Mouse (Mus musculus): ENCODE measurements around the gene Asnsd1.
"Not testable (repeated sequence)": the region's sequence is repeated elsewhere in the genome, so short reads cannot be mapped to it uniquely, and the experiment has no call there.

Gene Asnsd1

GRCm38 (mm10) chr1:53352327-53353261, at the start of gene Asnsd1, which contains the start of the genes Asdurf and Gm28551:
TSS of gene Asnsd1 (minus strand) at chr1:53352752.
TSS of gene Asdurf (minus strand) at chr1:53352619.
TSS of gene Gm28551 (minus strand) at chr1:53352667.
- peak; percentile 96 for DNase-seq (ENCODE audit: low spot score)

GRCm38 (mm10) chr1:53393936-53394760, 41.6 kb upstream of the Asnsd1 start:
- DNase-seq (ENCODE audit: low spot score) = not testable (repeated sequence)

GRCm38 (mm10) chr1:53388762-53389161, 36.2 kb upstream of the Asnsd1 start:
- DNase-seq (ENCODE audit: low spot score) = no peak

DNA sequence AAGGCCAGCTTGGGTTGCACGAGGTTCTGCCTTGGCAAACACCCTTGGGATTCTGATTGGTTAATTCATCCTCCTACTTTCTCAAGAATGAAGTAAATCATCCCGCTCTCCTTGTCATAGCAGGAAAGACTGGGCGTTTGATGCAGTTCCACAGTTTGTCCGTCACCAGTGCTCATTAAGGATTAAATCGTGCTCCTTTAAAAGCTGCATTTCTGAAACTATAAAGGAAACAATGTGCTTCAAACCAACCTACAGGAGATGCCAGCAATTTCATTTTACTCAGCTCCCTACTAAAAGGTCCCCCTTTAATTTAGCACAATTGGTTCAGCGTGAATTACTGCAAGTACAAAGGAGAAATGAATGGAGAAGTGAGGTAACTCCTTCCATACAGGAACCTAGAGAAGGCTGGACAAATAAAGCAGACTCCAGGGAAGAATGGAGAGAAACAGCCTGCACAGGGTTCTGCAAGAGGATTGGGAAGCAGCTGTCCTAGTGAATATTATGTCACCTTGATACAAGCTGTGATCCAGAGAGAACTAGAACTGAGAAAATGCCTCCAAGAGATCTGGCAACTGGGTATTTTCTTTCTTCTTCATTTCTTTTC, 31.6 kb upstream of the Asnsd1 start:
- DNase-seq (ENCODE audit: low spot score) = no peak

DNA sequence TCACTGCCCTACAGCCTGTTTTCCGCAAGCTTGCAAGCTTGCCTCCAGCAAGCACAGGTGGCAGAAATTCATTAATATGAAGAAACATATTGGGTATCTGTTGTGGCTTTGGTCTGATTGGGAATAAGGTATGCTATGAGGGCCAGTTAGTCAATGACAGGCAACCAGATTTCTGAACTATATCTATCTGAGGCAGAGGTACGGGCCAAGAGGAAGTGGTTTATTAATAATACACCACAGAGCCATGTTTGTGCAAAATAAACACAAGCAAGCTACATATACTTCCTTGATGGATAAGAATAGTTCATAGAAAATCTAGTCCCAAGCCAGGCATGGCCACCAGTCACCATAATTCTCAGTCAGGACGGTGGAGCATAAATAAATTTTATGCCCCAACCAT, 25.2 kb upstream of the Asnsd1 start:
- DNase-seq (ENCODE audit: low spot score) = no peak

- DNase-seq (ENCODE audit: low spot score) = not testable (repeated sequence)
These were observed 23.4 kb upstream of the Asnsd1 start for GRCm38 (mm10) chr1:53375965-53376364.

- DNase-seq (ENCODE audit: low spot score) = no peak
These were observed 6.4 kb upstream of the Asnsd1 start for GRCm38 (mm10) chr1:53358988-53359387.

DNA sequence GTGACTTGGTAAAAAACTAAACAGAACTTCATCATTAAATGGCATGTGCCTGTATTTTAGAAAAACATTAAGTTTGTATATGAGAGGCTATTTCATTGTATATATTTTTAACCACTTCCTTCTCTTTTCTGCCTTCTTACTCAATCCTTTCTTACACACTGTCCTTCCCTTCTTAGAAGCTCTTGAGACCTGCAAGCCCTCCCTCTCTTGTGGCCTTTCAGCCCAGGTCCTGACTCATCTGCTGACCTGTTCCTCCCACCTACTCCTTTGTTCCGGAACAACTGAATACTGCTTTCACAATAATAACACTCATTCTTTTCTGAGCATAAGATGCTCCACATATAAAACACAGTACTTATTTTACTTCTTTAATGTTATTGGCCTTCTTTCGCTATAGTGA, 11.5 kb downstream of the Asnsd1 start:
- DNase-seq (ENCODE audit: low spot score) = no peak

- DNase-seq (ENCODE audit: low spot score) = not testable (repeated sequence)
These were observed 15.1 kb downstream of the Asnsd1 start for GRCm38 (mm10) chr1:53337403-53337802.

DNA sequence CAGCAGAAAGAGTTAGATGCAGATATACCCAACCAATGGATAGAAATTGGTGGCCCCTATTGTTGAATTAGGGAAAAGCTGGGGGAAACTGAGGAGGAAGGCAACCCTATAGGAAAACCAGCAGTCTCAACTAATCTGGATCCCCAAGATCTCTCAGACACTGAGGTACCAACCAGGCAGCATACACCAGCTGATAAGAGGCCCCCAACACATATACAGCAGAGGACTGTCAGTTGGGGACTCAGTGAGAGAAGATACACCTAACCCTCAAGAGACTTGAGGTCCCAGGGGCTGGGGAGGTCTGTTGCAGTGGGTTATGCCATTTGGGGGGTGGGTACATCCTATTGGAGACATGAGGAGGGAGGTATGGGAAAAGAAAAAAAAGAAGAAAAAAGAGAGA, 17.1 kb downstream of the Asnsd1 start:
- no peak for DNase-seq (ENCODE audit: low spot score)

GRCm38 (mm10) chr1:53333527-53333926, 19.0 kb downstream of the Asnsd1 start:
- not testable (repeated sequence) for DNase-seq (ENCODE audit: low spot score)

DNA sequence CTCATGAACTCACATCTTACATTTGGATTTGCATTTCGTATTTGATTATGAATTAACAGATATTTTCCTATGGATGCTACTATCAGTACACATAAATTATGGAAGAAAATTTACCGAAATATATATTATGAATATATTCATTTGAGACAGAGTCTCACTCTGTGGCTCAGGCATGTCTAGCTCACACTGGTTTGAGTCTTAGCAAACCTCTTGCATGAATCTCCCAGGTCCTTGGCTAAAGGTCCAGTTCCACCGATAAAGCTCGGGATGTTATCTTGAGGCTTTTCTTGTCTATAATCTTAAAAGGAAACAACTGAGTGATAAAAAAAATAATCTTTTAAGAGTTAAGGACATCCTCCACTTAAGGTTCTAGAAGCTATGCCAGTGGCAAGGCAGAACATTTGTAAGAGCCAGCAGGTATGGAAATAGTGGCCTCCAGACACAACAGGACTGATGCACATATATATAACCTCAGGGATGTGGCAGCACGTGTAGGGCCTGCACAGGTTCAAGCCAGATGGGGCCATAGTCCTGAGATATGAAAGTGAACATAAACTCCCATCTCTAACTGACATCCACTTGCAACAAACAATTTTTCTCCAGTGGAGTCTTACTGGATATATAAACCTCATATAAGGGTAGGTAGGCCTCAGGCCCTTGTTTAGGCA, 27.6 kb downstream of the Asnsd1 start:
- no peak for DNase-seq (ENCODE audit: low spot score)

DNA sequence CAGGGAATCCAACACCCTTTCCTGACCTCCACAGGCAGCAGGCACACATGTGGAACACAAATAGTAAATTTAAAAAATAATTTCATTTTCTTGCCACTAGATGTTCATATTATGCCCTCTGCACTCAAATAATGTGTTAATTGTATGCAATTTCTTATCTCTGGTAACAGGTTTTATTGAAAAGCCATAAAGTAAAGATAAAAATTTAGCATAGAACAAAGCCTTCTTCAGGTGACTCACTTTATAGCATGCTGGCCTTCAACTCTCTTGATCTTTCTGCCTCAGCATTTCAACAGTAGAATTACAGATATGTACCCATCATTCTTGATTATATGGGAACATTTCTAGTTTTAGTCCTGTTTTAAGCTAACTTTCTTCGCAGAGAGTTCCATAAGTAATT, 28.3 kb downstream of the Asnsd1 start:
- DNase-seq (ENCODE audit: low spot score) = no peak

DNA sequence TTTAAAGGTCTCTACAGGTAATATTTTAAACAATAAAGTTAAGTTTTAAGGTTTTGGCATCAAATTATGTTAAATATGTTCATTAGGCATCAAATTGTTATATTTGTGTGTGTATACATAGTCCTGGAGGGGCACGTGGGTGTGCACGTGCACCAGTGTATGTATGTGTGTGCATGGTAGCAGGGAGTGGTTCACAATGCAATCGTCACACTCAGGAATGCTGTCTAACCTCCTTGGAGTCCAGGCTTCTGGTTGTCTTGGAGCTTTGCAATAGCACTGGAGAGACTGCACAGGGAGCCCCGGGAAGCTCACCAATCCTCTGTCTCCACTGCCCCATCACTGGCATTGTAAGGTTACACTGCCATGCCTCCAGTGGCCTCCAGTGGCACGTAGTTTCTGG, 29.3 kb downstream of the Asnsd1 start:
- no peak for DNase-seq (ENCODE audit: low spot score)

DNA sequence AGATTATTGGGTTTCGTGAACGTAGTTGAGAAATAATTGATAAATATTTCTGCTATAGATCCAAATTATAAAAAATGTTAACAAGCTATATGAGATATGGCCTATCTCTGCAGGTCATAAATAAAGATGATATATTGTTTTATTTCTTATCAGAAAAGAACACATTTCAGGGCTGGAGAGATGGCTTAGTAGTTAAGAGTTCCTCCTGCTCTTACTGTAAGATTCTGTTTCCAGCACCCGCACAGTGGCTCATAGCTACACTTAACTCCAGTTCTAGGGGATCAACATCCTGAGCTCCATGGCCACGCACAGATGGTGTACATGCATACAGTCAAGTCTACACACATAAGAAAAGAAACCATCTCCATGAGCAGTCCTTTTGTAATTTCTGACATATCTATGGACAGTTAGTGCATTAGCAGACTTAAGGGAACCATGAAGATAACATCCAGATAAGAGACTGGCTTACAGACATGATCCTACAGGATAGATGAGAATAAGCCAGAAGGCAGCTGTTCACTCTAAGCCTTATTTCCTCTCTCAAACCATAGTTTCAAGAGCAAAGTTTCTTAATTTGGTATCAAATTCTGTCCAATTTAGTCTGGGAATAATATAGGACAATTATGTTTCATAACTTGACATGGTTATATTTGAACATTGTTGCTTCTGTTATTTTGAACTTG, 30.7 kb downstream of the Asnsd1 start:
- DNase-seq (ENCODE audit: low spot score) = no peak

GRCm38 (mm10) chr1:53312989-53313967, 39.3 kb downstream of the Asnsd1 start, which contains the start of gene Osgepl1:
TSS of gene Osgepl1 (plus strand) at chr1:53313624.
- peak; percentile 81 for DNase-seq (ENCODE audit: low spot score)

DNA sequence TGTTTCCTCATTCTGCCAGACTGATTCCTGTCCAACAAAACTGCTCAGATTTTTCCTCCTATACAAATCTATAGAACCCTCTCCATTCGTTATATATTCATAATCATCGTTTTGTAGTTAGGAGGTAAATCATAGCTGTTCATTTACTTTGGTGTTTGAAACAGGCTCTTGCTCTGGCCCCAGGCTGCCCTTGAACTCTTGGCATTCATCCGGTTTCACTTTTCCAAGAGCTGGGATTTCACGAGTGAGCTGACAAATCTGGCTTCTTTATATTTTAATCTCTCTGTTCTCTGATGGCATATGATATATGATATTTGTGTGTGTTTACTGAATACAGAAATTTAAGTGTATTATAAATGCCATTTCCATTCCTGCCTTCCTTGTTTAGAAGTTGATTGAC, 52.0 kb downstream of the Asnsd1 start:
- no peak for DNase-seq (ENCODE audit: low spot score)

- peak; percentile 94 for DNase-seq (ENCODE audit: low spot score)
These were observed 55.8 kb downstream of the Asnsd1 start, which contains the start of the genes Pms1, Ormdl1 and Gm28778 for GRCm38 (mm10) chr1:53296581-53297383. TSS of gene Pms1 (minus strand) at chr1:53297018. TSS of gene Ormdl1 (plus strand) at chr1:53297095. TSS of gene Gm28778 (plus strand) at chr1:53297111.
